Mouse (Mus musculus): ENCODE data around the gene Shkbp1. TPM values are rescaled to one million over a fixed set of nuclear protein-coding genes. Genes with fewer than 3 reads are reported as not detected.

The Shkbp1 gene
- polyA plus RNA-seq, 1 experiment from 2014 or later = 68.6 TPM

- WGBS = 89% methylated on average over 1 of the region's 1 CpGs
- Histone ChIP-seq H3K9me3 (no peaks in the 10 kb centered on the region), H3K27ac (no peak overlapping the region), H3K27me3 (replicated peaks) (peaks cover 11% of the 10 kb centered on the region), H3K9ac (no peak overlapping the region), H3K4me1 (no peaks in the 10 kb centered on the region), H3K4me2 (replicated peaks) (no peak overlapping the region), H3K4me3 (no peak overlapping the region), H3K36me3 (no peaks in the 10 kb centered on the region)
- no peak for ATAC-seq (ENCODE audit: low FRiP score, low read depth)
Observed at GRCm38 (mm10) chr7:27383233-27383632, 27.4 kb upstream of the Shkbp1 start.

DNA sequence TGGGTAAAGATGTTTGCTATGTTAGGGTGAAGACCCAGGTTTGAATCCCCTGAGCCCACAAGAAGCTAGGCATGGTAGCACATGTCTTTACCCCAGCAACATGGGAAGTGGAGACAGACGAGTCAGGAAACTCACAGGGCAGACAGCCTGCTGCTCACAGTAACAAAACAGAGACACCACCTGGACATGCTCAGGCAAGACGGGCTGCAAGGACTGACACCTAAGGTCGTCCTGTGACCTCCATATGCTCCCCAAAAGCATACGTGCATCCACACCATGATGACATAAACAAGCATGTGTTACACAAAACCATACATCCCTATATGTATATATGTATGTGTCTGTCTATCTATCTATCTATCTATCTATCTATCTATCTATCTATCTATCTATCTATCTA is 25.7 kb upstream of the Shkbp1 start:
- Histone ChIP-seq H3K27me3 (replicated peaks) (peaks cover 25% of the 10 kb centered on the region), H3K4me3 (no peak overlapping the region), H3K9ac (no peak overlapping the region), H3K4me1 (no peaks in the 10 kb centered on the region), H3K9me3 (no peaks in the 10 kb centered on the region), H3K4me2 (replicated peaks) (no peak overlapping the region), H3K36me3 (no peaks in the 10 kb centered on the region), H3K27ac (no peak overlapping the region)
- ATAC-seq (ENCODE audit: low FRiP score, low read depth) = no peak
- 65% methylated on average over 4 of the region's 4 CpGs for WGBS

DNA sequence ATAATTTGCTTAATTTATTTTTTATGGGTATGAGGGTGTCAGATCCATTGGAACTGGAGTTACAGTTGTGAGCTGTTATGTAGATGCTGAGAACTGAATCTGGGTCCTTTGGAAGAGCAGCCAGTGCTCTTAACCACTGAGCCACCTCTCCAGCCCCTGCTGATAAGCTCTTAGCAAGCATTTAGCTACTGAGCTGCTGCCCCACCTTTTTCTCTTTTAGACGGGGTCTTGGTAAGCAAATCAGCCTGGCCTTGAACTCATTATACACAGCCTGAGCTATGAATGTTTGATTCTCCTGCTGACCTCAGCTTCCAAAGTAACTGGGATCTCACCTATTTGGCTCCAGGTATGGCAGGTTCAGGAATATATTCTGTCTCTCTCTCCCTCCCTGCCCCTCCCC is 25.2 kb upstream of the Shkbp1 start:
- Histone ChIP-seq H3K4me2 (replicated peaks) (no peak overlapping the region), H3K9ac (no peak overlapping the region), H3K27ac (no peak overlapping the region), H3K4me3 (no peak overlapping the region), H3K4me1 (no peaks in the 10 kb centered on the region), H3K9me3 (no peaks in the 10 kb centered on the region), H3K27me3 (replicated peaks) (peaks cover 31% of the 10 kb centered on the region), H3K36me3 (no peaks in the 10 kb centered on the region)
- WGBS = 46% methylated on average over 1 of the region's 1 CpGs
- no peak for ATAC-seq (ENCODE audit: low FRiP score, low read depth)

DNA sequence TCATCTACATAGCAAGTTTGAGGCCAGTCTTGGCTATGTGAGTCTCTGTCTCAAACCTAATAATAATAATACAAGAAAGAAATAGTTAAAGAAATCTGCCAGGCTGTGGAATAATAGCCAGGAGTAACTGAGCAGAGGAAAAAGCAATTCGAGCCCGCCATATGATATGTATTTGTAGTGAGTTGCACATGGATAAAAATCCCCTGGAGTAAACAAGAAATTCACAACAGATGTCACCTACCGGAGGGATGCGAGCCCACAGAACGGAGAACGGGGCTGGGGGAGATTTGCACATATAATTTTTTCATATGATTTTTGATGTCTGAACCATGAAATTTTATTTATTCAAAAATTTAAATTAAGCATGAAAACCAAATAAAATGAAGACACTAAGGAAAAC is 24.0 kb upstream of the Shkbp1 start:
- H3K9me3 ChIP-seq = no peaks in the 10 kb centered on the region
- H3K27me3 ChIP-seq (replicated peaks) = peaks cover 41% of the 10 kb centered on the region
- no peak overlapping the region for H3K4me3 ChIP-seq
- H3K9ac ChIP-seq = no peak overlapping the region
- 88% methylated on average over 6 of the region's 6 CpGs for WGBS
- no peaks in the 10 kb centered on the region for H3K4me1 ChIP-seq
- no peaks in the 10 kb centered on the region for H3K36me3 ChIP-seq
- H3K4me2 ChIP-seq (replicated peaks) = no peak overlapping the region
- ATAC-seq (ENCODE audit: low FRiP score, low read depth) = no peak
- no peak overlapping the region for H3K27ac ChIP-seq

- H3K9me3 ChIP-seq = no peaks in the 10 kb centered on the region
- no peak overlapping the region for H3K9ac ChIP-seq
- H3K27me3 ChIP-seq (replicated peaks) = peaks cover 53% of the 10 kb centered on the region
- no peak overlapping the region for H3K4me3 ChIP-seq
- H3K27ac ChIP-seq = no peak overlapping the region
- no peak for ATAC-seq (ENCODE audit: low FRiP score, low read depth)
- no peaks in the 10 kb centered on the region for H3K36me3 ChIP-seq
- H3K4me1 ChIP-seq = no peaks in the 10 kb centered on the region
- no peak overlapping the region for H3K4me2 ChIP-seq (replicated peaks)
- WGBS = 21% methylated on average over 4 of the region's 4 CpGs
Observed at GRCm38 (mm10) chr7:27378431-27378830, 22.6 kb upstream of the Shkbp1 start.

DNA sequence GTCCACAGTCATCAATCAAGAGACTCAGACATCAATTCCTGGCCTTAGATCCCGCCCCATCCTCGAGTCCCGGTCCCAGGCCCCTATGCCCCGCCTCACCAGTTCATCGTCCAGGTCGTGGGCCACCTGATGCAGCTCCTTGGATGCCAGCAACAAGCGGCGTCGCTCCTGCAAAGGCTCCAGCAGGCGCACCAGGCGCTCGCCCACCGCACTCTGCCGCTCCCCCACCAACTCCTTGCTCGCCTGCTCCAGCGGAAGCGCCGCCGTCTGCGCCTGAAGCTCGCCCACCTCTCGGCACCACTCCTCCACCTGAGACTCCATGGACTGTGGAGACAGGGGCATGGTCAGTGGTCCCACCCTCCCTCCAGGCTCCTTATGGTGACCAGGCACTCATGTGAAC is 19.5 kb upstream of the Shkbp1 start:
- no peak overlapping the region for H3K9ac ChIP-seq
- no peak overlapping the region for H3K4me3 ChIP-seq
- peaks cover 84% of the 10 kb centered on the region for H3K27me3 ChIP-seq (replicated peaks)
- H3K4me1 ChIP-seq = peaks cover 4% of the 10 kb centered on the region; the same call in 1 of the 2 replicates
- H3K9me3 ChIP-seq = no peaks in the 10 kb centered on the region
- no peak overlapping the region; the same call in 1 of the 2 replicates for H3K4me2 ChIP-seq (replicated peaks)
- no peak for ATAC-seq (ENCODE audit: low FRiP score, low read depth)
- H3K36me3 ChIP-seq = no peaks in the 10 kb centered on the region
- 2% methylated on average over 22 of the region's 22 CpGs for WGBS
- H3K27ac ChIP-seq = no peak overlapping the region

DNA sequence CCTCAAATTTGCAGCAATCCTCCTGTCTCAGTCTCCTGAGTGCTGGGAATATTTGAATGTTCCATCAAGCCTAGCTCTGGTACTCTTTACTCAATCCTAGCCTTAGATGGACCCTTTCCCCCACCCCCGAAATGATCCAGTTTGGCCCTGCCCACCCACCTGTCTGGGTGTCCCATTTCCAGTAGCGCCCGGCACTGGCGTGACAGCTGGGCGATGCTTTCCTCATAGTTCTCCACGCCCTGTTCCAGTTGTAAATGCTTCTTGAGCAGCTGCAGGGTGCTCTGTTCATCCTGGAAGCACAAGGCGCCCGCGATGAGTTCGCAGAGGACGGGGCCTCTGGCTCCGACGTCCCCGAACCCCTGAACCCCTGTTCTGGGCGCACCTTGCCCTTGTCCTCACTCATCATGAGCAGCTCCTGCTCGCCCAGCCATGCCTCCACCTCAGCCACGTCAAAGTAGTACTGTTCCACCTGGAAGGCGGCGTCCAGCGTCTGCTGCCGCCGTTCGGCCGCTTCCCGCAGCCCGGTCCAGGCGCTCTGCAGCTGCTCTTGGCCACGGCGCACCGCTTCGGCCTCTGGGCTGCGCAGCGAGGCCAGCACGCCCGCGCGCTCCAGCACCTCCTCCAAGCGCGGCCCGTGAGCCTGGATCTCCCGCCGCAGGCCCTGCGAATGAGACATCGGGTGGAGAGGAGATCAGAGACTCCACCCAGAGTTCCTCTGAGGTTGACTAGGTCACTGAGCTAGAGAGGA is 16.1 kb upstream of the Shkbp1 start:
- Histone ChIP-seq H3K27me3 (replicated peaks) (peaks cover 95% of the 10 kb centered on the region), H3K36me3 (no peaks in the 10 kb centered on the region), H3K4me2 (replicated peaks) (peak overlapping the region; percentile 37), H3K4me1 (peaks cover 4% of the 10 kb centered on the region; the same call in 1 of the 2 replicates), H3K4me3 (peak overlapping the region; percentile 16; the same call in 1 of the 2 replicates), H3K27ac (no peak overlapping the region), H3K9ac (no peak overlapping the region), H3K9me3 (0 out of 2 replicates have a peak, but pooled peaks cover 3% of the 10 kb centered on the region)
- ATAC-seq (ENCODE audit: low FRiP score, low read depth) = no peak
- 6% methylated on average over 44 of the region's 44 CpGs for WGBS

GRCm38 (mm10) chr7:27369111-27369510 is 13.3 kb upstream of the Shkbp1 start:
- 0 out of 2 replicates have a peak, but pooled peaks cover 3% of the 10 kb centered on the region for H3K9me3 ChIP-seq
- H3K27ac ChIP-seq = no peak overlapping the region
- no peak overlapping the region for H3K4me2 ChIP-seq (replicated peaks)
- no peaks in the 10 kb centered on the region for H3K36me3 ChIP-seq
- 83% methylated on average over 19 of the region's 19 CpGs for WGBS
- peaks cover 4% of the 10 kb centered on the region; the same call in 1 of the 2 replicates for H3K4me1 ChIP-seq
- H3K4me3 ChIP-seq = no peak overlapping the region
- ATAC-seq (ENCODE audit: low FRiP score, low read depth) = no peak
- no peak overlapping the region for H3K9ac ChIP-seq
- peaks cover 98% of the 10 kb centered on the region for H3K27me3 ChIP-seq (replicated peaks)

DNA sequence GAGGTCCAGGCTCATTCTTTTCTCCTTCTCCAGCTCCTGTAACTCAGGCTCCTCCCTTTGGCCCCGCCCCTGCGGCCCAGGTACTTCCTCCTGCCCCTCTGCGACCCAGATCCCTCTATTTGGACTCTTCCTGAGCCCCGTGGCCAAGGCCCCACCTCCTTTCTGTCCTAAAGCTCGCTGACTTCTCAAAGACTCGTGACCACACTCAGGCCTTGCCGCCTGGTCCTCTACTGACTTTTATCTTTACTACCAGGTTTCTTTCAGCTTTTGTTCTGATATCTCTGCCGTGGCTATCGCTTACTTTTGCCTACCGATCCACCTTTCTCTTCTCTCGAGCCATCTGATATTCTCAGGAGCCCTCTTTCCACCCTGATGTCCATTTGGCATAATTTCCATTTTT is 12.2 kb upstream of the Shkbp1 start:
- ATAC-seq (ENCODE audit: low FRiP score, low read depth) = no peak
- no peaks in the 10 kb centered on the region for H3K36me3 ChIP-seq
- H3K4me2 ChIP-seq (replicated peaks) = peak overlapping the region; percentile 23; the same call in 1 of the 2 replicates
- WGBS = 13% methylated on average over 11 of the region's 11 CpGs
- H3K4me3 ChIP-seq = no peak overlapping the region
- H3K27me3 ChIP-seq (replicated peaks) = peaks cover 98% of the 10 kb centered on the region
- peaks cover 4% of the 10 kb centered on the region; the same call in 1 of the 2 replicates for H3K4me1 ChIP-seq
- H3K27ac ChIP-seq = no peak overlapping the region
- H3K9me3 ChIP-seq = 0 out of 2 replicates have a peak, but pooled peaks cover 3% of the 10 kb centered on the region
- H3K9ac ChIP-seq = no peak overlapping the region

GRCm38 (mm10) chr7:27366082-27366844 is 10.4 kb upstream of the Shkbp1 start:
- H3K4me3 ChIP-seq = no peak overlapping the region
- 0 out of 2 replicates have a peak, but pooled peaks cover 3% of the 10 kb centered on the region for H3K9me3 ChIP-seq
- H3K36me3 ChIP-seq = no peaks in the 10 kb centered on the region
- WGBS = 36% methylated on average over 21 of the region's 21 CpGs
- H3K9ac ChIP-seq = no peak overlapping the region
- H3K27ac ChIP-seq = no peak overlapping the region
- H3K27me3 ChIP-seq (replicated peaks) = peaks cover 89% of the 10 kb centered on the region
- H3K4me2 ChIP-seq (replicated peaks) = no peak overlapping the region
- no peak for ATAC-seq (ENCODE audit: low FRiP score, low read depth)
- no peaks in the 10 kb centered on the region for H3K4me1 ChIP-seq

DNA sequence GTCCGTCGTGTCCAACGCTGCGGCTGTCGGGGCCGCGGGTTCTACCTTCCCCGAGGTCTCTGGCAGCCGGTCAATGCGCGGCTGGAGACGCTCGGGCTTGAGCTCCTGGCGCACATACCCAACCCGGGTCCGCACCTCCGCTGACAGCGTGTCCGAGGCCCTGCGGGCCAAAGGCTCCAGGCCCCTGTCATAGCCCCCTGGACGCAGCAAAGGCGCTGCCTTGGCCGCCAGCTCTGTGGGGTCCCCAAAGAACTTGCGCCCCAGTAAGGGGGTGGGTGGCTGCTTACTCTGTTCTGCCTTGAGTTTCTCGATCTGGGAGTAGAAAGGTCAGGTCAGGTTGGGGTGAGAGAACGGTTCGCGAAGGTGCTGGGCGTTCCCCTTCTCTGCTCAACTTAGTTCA is 8.6 kb upstream of the Shkbp1 start:
- Histone ChIP-seq H3K9ac (no peak overlapping the region), H3K4me3 (no peak overlapping the region), H3K36me3 (no peaks in the 10 kb centered on the region), H3K4me1 (no peaks in the 10 kb centered on the region), H3K4me2 (replicated peaks) (no peak overlapping the region), H3K9me3 (no peaks in the 10 kb centered on the region), H3K27me3 (replicated peaks) (peaks cover 72% of the 10 kb centered on the region), H3K27ac (no peak overlapping the region)
- WGBS = 4% methylated on average over 29 of the region's 29 CpGs
- ATAC-seq (ENCODE audit: low FRiP score, low read depth) = no peak

DNA sequence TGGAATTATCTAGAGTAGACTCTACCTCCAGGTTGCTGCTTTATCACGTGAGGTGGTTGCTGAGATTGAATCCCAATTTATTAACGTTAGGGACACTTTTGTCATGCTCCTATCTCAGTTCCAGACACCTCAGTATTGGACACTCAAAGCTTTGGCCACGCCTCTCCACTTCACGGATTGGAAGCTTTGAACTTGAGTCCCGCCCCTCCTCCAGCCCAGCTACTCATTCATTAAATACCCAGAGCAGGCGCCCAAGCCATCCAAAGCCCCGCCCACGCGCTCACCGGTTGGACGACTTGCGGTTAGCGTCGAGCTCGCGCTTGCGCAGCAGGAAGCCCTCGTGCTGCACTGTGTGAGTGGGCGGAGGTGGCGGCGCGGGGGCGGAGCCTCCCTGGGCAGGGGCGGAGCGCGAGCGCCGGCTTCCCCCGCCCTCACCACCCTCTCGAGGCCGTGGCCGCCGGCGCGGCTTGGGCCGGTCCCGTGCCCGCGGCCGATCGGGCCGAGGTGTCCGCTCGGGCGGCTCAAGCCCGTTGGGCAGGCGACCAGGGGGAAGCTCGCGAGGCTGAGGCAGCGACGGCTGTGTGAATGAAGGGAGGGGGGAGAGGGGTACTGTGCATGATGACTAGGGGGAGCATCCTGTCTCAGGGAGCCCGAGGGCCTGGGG is 5.6 kb upstream of the Shkbp1 start:
- Histone ChIP-seq H3K27me3 (replicated peaks) (peaks cover 62% of the 10 kb centered on the region), H3K27ac (no peak overlapping the region), H3K4me3 (peak overlapping the region; percentile 47), H3K36me3 (no peaks in the 10 kb centered on the region), H3K9ac (peak overlapping the region; percentile 58), H3K4me2 (replicated peaks) (peak overlapping the region; percentile 75), H3K9me3 (no peaks in the 10 kb centered on the region), H3K4me1 (0 out of 2 replicates have a peak, but pooled peaks cover 7% of the 10 kb centered on the region)
- WGBS = under 1% methylated on average over 52 of the region's 52 CpGs
- ATAC-seq (ENCODE audit: low FRiP score, low read depth) = peak; percentile 94
